Mouse (Mus musculus) frontal cortex, postnatal 10 days (tissue): ENCODE measurements around the gene Hist1h2bg.
A peak's percentile ranks its signal among the peaks of the same experiment; 100 is the strongest.

Experiments used
- DNase-seq, 2 experiments: peaks; one replicate each; pipeline ENCODE4 v3.0.0; 2022; ENCODE audit warnings: low spot score in 2 of 2, mixed read lengths in 1 of 2

Gene Hist1h2bg

DNA sequence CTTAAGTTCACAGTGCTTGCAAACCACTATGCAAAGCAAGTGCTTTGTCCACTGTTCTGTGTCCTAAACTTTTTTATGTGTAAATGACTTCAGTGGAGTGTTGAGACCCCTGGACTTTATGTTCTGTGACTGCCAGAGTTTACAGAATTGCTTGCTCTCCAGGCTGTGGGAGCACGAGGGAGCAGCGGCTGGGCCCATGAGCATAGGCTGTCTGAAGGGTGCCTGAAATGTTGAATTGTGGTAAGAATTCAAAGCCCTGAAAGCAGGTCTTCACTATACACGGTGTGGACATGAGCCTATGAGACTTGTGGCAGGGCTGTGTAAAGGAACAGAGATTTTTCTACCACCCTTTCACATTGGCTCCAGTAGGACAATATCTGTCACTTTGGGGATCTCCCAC, 40.4 kb downstream of the Hist1h2bg start:
- DNase-seq: no peak

DNA sequence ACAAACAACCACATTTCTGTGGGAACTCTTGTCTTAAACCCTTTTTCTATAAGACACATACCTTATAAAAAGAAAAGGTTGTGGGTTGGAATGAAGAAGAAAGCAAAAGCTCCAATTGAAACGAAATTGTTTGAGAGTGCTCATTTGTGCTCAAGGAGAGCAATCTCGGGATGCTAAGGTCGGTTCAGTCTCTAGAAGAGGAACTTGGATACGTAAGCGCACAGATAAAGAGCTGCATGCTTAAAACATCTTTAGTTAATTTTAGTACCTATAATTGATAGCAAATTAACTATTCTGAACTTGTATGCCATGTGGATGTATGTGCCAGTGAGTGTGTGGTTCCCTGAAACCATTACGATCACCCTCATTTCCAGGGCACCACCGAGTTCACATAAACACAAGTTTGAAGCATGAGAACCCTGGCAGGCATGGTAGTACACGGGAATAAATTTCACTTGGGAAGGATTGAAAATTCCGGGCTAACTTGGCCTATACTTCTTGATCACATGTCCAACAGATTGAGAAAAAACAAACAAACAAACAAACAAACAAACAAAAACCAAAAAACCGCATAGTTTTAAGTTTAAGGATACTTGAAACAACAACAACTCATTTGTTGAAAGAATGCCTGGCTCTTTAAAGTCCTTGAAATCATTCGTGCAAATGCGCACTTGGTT, 49.0 kb downstream of the Hist1h2bg start:
- DNase-seq: no peak

DNA sequence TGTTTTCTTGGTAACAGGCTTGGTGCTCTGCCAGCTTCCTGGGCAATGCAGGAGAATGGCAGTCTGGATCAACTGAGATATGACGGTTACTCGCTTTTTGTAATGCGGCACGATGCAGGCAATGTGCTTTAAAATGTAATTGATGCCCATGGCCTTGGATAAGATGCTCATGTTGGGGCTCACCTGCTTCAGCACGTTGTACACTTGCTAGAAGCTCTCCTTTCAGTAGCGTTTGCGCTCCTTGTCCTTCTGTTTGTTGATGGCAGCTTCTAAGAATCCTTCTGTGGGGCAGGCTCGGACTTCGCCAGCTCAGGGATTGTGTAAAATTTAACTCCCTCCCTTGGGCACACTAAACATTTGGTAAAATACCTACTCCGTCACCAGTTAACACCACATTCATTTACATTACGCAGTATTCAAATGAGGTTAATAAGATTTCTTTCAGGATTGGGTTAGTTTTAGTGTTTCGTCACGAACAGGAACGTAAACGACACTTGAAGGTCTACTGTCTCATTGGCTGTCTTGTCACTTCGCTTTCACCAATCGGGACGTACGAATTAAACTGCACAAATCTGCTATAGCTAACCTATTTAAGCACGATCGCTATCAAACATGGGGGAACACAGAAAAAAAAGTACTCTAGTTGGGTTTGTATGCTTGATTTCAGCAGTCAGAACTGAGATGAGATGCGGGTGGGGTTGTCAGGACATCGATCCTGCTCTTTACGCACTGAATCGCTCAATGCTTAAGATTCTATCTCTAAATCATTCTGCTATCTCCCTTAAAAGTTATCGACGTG, 49.7 kb downstream of the Hist1h2bg start, which contains the start of gene Hist1h2be:
TSS of gene Hist1h2be (minus strand) at position 392 of the 799 bp plus-strand sequence.
- DNase-seq: peak; percentile 47 to 65
